Mouse (Mus musculus): ENCODE results near the gene Sdhd. TPM values are rescaled to one million over a fixed set of nuclear protein-coding genes. Genes with fewer than 3 reads are reported as not detected.

Sdhd gene
- total RNA-seq, 2 experiments from 2014 or later, result 261 to 290 TPM

Other genes with a start within 250 kb of the Sdhd start
- gene Plet1, start 109.3 kb downstream of the Sdhd start, total RNA-seq (2021), result not detected
- gene Pts, start 75.1 kb downstream of the Sdhd start, total RNA-seq (2021), result 10 to 100 TPM; 59.2 to 88.5 TPM
- gene Il18, start 49.0 kb downstream of the Sdhd start, total RNA-seq (2021), result 1 to 10 TPM; 4.3 to 5.5 TPM
- gene Bco2, start 48.6 kb downstream of the Sdhd start, total RNA-seq (2021), result 1 to 10 TPM; 2.7 to 5.7 TPM
- not detected for gene Tex12, start 42.5 kb downstream of the Sdhd start, total RNA-seq (2021)
- gene Timm8b, start 98 bp upstream of the Sdhd start, total RNA-seq (2021), result 100 to 1,000 TPM; 196 to 200 TPM
- gene Pih1d2, start 13.5 kb upstream of the Sdhd start, total RNA-seq (2021), result 1 to 10 TPM; 2.2 to 2.3 TPM
- gene Nkapd1, start 13.7 kb upstream of the Sdhd start, total RNA-seq (2021), result 10 to 100 TPM; 19.5 to 26.4 TPM
- gene Dlat, start 56.0 kb upstream of the Sdhd start, total RNA-seq (2021), result 100 to 1,000 TPM; 161 to 169 TPM
- 1 to 10 TPM; 5.6 to 6.2 TPM for gene Dixdc1, start 135.7 kb upstream of the Sdhd start, total RNA-seq (2021)
- 1 to 10 TPM; 3.5 to 4.6 TPM for gene 2310030G06Rik, start 142.7 kb upstream of the Sdhd start, total RNA-seq (2021)
- gene Cryab, start 147.5 kb upstream of the Sdhd start, total RNA-seq (2021), result 10 to 100 TPM; 21.2 to 46.6 TPM
- gene Hspb2, start 148.5 kb upstream of the Sdhd start, total RNA-seq (2021), result 1 to 10 TPM; 1.5 to 2.2 TPM
- gene Fdxacb1, start 164.4 kb upstream of the Sdhd start, total RNA-seq (2021), result 1 to 10 TPM; 4.2 to 6.1 TPM
- 10 to 100 TPM; 24.2 to 27.7 TPM for gene Alg9, start 171.2 kb upstream of the Sdhd start, total RNA-seq (2021)
- gene 1110032A03Rik, start 171.7 kb upstream of the Sdhd start, total RNA-seq (2021), result 10 to 100 TPM; 34.9 to 44.5 TPM
- gene Ppp2r1b, start 241.5 kb upstream of the Sdhd start, total RNA-seq (2021), result 10 to 100 TPM; 35.4 to 35.7 TPM